Mouse (Mus musculus) brain, adult 2 months (tissue): ENCODE measurements around the gene Cd96.
A peak's percentile ranks its signal among the peaks of the same experiment; 100 is the strongest.

Source experiments
- DNase-seq: peaks from one replicate; pipeline ENCODE4 v3.0.0; 2011; ENCODE audit warnings: low read depth, low spot score

Cd96 gene

GRCm38 (mm10) chr16:46036261-46036660, 83.8 kb downstream of the Cd96 start:
- peak; percentile 47 for DNase-seq

GRCm38 (mm10) chr16:46033896-46034295, 86.2 kb downstream of the Cd96 start:
- DNase-seq = no peak

GRCm38 (mm10) chr16:46022958-46023491, 97.0 kb downstream of the Cd96 start:
- DNase-seq = no peak

DNA sequence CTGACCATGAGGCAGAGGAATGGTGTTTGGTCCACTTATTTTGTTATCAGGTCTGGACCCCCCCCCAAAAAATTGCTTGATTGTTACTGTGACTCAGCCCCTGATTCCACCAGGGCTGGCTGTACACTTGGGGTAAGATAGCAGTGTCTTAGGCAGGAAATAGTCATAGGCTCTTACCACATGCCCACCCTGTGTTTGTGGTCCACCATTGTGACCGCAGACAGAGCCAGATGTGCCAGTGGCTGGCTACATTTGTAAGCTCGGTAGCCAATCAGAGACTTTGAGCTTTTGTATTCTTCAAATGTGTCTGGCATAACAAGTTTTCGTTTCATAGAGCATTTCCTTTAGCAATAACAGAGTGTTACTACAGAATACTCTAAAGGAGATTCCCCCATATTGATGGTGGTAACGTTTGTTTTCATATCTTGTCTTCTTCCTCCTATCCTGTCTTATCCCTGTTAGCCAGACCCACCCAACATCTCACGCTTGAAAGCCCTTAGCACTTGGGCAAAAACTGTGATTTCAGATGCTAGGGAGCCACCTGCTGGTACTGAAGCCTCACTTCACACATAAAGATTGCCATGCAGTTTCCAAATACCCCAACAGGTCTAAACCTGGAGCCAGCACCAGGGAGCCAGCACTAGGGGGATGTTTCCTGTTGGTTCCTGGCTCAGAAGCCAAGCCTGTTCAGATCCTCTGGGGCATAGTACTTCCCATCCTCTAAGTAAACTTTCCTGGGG, 97.7 kb downstream of the Cd96 start:
- peak; percentile 89 for DNase-seq

GRCm38 (mm10) chr16:46021302-46021701, 98.7 kb downstream of the Cd96 start:
- DNase-seq = peak; percentile 56

DNA sequence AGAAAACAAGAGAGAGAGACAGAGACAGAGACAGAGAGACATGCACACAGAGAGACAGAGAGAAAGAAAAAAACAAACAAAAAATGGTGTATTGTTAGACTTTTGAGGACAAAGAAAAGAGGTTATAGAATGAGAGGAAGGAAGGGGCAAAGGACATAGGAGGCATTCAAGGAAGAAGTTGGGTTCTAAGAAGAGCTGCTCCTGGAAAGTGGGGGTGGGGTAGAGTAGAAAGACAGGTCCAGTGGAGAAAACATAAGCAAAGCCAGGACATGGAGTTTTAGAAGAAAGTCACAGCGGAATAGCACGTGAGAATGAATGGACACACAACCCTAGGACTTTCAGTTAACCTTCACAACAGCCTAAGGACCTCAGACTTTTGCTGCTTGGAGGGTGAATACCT, 99.7 kb downstream of the Cd96 start:
- DNase-seq = no peak

DNA sequence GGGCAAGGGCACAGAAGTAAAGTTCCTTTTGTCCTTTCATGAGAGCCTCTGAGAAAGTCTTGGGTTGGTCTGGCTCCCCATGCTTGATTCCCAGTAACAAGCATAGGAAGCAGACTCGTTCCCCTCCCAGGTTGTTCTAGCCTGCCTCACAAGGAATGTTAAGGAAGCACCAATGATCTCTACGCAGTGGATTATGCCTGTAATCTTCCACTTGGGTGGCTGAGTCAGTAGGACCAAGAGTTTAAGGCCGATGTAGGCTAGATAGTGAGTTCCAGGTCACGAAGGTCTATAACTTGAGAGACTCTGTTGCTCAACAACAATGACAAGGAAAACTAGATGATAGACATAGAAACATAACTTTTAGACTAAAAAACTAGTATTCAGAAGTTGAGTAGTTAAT, 100.3 kb downstream of the Cd96 start:
- no peak for DNase-seq

- DNase-seq = no peak
Measured at GRCm38 (mm10) chr16:46019359-46019758, 100.7 kb downstream of the Cd96 start.

- no peak for DNase-seq
Measured at GRCm38 (mm10) chr16:46011696-46012095, 108.4 kb downstream of the Cd96 start.

- peak; percentile 54 for DNase-seq
Measured at GRCm38 (mm10) chr16:46010906-46011220, 109.2 kb downstream of the Cd96 start.

DNA sequence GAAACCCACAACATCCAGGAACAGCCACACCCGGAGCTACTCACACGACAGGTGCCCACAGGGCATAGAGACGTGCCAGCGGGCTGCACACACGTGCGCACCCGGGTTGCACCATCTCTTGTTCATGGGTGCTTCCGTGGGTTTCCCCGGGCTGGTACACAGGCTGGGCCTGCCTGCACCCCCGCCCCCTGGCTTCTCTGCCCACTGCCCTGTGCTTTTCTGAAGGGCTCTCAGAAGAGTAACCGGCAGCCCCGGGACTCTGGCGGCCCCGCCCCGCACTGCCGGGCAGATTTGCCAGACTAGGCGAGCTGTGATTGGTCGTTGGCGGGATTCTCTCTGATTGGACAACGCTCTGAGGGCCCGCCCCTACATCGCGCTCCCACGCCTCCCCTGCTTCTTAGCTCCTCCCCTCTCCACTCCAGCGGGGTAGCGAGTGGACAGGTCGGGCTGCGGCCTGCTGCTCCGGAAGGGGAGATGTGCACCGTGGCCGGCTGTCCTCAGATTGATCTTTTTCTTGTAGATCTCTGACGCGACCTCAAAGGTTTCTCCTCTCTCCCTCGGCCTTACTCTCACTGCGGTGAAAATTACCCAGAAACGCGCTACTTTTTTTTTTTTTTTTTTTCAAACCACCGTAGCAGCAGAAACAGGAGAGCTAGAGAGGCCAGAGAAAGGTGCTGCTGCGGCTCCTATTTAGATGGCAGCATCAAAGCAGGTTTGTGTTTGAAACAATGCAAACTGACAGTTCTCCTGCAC, 109.7 kb downstream of the Cd96 start, which contains the start of gene Plcxd2:
TSS of gene Plcxd2 (minus strand) at position 66 of the 753 bp plus-strand sequence.
- peak; percentile 99 for DNase-seq

GRCm38 (mm10) chr16:46009717-46010116, 110.3 kb downstream of the Cd96 start:
- peak; percentile 84 for DNase-seq

DNA sequence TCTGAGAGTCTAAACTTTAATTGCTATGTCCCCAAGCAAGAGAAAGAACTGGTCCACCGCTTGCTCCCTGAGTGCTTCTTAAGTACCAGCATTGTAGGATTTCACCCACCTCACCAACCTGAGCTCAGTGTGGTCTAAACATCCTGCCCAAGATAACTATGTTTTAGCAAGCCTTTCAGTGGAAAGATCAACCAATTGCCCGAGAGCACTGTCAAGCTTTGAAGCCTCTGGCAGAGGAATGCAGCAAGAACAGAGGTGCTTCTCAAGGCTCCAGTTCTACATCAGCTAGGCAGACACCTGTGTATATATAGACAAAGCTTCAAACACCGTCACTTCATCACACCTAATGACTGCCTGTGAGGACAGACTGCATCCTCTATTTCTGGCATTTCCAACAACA, 111.3 kb downstream of the Cd96 start:
- DNase-seq = no peak

DNA sequence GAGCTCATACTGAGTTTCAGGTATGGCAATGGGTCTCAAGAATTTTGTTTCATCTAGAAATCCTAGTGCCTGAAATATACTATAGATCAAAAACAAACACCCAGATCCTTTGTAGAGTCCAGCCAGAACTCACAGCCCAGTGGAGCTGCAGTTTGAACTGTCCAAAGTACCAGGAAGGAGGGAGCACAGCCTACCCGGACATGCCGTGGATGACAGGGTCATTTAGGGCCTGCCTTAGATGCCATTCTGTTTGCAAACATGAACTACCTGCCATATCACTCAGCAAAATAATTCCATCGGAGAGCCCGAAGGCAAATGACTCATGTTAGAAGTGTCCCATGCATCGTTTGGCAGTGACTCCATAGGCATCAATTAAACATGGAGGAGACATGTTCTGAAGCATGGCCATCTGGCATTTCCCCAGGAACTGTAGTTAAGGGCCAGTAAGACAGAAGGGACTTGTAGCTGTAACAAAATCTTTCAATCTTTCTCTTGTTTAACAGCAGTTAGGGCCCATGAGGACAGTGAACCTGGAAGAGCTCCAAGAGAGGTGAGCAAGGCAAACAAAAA, 111.9 kb downstream of the Cd96 start:
- DNase-seq = peak; percentile 68

DNA sequence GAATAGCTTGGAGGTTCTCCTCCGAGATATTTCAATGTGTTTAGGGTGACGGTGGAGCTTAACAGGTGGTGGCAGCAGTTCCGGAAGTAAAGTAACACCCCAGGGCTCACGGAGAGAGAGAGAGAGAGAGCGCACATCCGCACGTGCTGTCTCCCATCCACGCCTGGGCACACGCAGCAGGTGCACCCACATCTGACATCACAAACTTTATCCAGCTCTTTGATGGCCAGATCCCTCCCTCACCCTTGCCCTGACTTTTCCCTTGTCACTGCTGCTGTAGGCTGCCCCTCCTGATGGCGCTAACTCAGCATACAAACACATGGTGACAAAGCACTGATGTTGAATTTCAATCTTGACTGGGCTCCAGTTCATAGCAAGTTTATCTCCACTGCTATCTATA, 113.8 kb downstream of the Cd96 start:
- DNase-seq = no peak

DNA sequence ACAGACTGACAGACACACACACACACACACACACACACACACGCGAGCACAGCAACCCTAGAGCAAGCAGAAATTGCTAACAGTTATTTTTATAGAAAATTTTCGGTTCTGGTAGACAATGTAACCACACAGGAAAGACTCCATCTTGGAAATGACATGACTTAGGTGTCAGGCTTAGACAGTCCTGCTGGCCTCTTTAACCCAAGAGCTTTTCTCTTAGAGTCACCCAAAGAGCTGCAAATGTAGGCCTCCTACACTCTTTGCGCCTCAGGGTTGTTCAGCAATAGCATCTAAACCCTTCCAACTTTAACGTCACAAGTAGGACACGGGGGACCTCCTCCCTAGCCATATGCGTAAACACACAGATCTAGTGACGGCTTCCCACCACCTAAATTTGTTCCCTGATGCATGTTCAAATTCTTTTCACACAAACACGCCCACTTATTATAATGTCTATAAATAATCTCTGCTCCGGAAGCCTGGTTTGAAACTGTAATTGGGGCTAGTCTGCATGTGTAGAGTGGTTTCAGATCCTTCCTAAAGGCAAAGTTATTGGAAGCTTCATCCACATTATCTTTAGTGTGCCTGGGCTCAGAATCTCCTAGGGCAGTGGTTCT, 118.4 kb downstream of the Cd96 start:
- peak; percentile 74 for DNase-seq

DNA sequence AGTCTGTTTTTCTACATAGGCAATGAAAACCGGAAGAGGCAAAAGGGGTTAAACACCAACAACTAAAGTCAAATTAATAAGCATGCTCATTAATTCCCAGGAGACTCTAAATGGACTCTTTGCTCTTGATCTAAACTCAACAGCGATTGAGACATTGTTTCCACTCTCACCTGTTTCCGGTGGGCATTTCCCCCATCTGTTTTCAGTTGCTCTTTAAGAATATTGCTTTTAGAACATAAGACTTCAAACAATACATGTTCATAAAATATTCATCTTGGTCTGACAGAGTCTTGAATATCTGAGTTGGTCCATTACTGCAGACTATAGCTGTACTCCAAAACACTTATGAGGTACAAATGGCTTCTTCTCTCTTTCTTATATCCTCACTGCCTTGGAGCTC, 119.1 kb downstream of the Cd96 start:
- no peak for DNase-seq

GRCm38 (mm10) chr16:45999374-46000191, 120.5 kb downstream of the Cd96 start:
- DNase-seq = peak; percentile 58

DNA sequence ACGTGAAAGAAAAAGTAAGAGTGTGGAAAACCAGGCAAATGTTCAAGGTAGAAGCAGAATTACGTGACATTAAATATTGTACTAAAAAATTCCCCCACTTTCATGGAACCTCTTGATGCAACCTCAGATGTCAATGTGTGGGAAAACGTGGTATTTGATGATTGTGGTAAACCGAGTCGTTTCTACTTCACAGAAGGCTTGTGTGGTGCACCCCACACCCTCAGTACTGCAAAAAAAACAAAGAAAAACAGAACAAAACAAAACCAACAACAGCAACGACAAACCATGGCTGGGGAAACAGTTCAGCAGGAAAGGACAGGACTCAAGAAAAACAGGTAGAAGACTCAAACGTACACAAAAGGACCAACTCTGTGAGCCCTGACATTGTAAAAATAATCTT, 121.8 kb downstream of the Cd96 start:
- DNase-seq = no peak

GRCm38 (mm10) chr16:45990901-45991676, 129.0 kb downstream of the Cd96 start:
- peak; percentile 70 for DNase-seq
